Mouse (Mus musculus) testis, adult 2 months (tissue): Measurements from ENCODE around the gene Tmem43.

Experiments
- CTCF ChIP-seq: fragments of 200-500 bp; IDR thresholded peaks from 2 replicates; pipeline ENCODE4 v1.5.1; 2012; ENCODE audit warnings: low read depth, mild to moderate bottlenecking, inconsistent platforms, low read length, moderate library complexity; ENCODE audit not compliant: control insufficient read depth, insufficient read depth, insufficient replicate concordance
- POLR2A ChIP-seq: fragments of 200-500 bp; IDR thresholded peaks from 2 replicates; pipeline ENCODE4 v1.6.1; 2012; ENCODE audit warnings: low read depth, mild to moderate bottlenecking, inconsistent platforms, low read length, moderate library complexity; ENCODE audit not compliant: control insufficient read depth

DNA sequence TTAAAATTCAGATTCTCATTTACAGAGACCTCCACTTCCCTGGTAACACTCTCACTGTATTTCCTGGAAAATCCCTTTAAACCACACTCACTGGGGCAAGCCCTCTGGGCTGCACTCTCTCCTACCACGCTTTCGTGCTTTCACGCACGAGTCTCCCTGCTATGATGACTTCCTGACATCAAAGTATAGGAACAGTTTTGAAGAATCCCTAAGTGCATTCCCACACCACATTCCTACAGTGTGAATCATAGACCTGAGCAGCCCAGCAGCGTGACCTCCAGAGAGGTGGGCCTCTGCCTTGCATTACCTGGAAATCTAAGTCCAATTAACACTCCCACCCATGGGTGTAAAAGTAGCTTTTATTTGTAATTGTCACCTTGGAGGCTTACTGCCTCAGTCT, 19.0 kb upstream of the Tmem43 start:
- no peak for TF ChIP-seq CTCF
- no peak for TF ChIP-seq POLR2A
